Mouse (Mus musculus): ENCODE data around the gene L2hgdh.

GRCm38 (mm10) chr12:69704799-69705458 lies 19.7 kb downstream of the L2hgdh start:
- no peak for TF ChIP-seq CTCF (IDR thresholded peaks at IDR 0.05; ENCODE audit: low read depth)
- TF ChIP-seq EP300 (IDR thresholded peaks at IDR 0.05; ENCODE audit: low read depth): no peak

All from liver, embryonic 14.5 days (tissue).